9 mouse cellular contexts compared by ENCODE assay signal in the genomic region with DNA sequence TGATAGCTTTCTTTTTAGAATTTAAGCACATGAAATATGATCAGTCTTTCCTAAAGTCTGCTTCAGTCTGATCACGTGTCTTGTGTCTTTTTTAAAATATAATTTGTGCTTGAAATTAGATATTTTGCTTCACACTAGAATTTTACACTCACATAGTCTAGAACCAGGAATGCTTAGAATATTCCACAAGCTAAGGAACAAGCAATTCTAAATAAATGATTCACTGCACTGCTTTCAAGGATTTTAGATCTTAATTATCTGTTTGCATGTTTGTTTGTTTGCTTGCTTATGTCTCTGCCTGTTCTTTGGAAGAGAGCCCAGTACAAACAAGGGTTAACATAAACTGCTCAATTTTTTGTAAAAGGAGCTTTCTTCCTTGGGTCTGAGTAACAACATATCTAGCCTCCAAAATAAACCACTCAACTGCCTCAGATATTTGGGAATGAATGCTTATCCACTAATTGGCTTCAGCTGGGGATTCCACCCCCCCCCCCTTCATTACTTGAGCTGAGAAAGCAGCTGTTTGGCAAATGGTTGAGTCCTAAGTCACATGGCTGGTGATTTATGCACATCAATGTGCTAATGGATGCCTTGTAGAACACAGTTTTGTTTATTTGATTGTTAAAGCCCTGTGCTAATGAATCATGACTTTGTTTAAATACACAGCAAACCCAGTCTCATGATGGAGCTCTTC.
DNase-seq lines count a peak whose midpoint lies in the region; ATAC-seq lines count a peak whose summit lies in the region.
"Had no signal": no experiment of that assay in that cellular context is flagged by ENCODE, and none has a peak within 500 bp of the region (broad histone marks: within the 10 kb centered on the region; RNA-seq: fewer than 3 reads in every experiment).

No protein-coding gene starts in this region.

- no peak overlapping the region for H3K9ac ChIP-seq in kidney, embryonic 16.5 days (replicated peaks; ENCODE audit: low read length)
- H3K9ac ChIP-seq in forebrain, embryonic 15.5 days (replicated peaks), result no peak overlapping the region
- no peak overlapping the region for H3K9ac ChIP-seq in neural tube, embryonic 14.5 days (replicated peaks; ENCODE audit: low read depth, low read length)

- whole genome bisulfite sequencing in kidney, embryonic 16.5 days, result 50% methylated on average over 1 of the region's 1 CpGs
- 44% methylated on average over 1 of the region's 1 CpGs for WGBS in forebrain, embryonic 15.5 days
- WGBS in neural tube, embryonic 14.5 days, result 84% methylated on average over 1 of the region's 1 CpGs

- ATAC-seq in kidney, embryonic 16.5 days (ENCODE audit: low FRiP score, low TSS enrichment), result no peak
- ATAC-seq in forebrain, embryonic 15.5 days (replicated peaks), result peak; percentile 95
- peak; percentile 88 for ATAC-seq in neural tube, embryonic 14.5 days (ENCODE audit: low read depth)
- ATAC-seq: inflammation-experienced regulatory T-cells, adult 6 months had no signal

- H3K4me1 ChIP-seq in kidney, embryonic 16.5 days (ENCODE audit: insufficient read depth, low read length), result no peaks in the 10 kb centered on the region
- peaks cover 16% of the 10 kb centered on the region for H3K4me1 ChIP-seq in forebrain, embryonic 15.5 days
- 0 out of 2 replicates have a peak, but pooled peaks cover 4% of the 10 kb centered on the region for H3K4me1 ChIP-seq in neural tube, embryonic 14.5 days (ENCODE audit: control insufficient read depth, insufficient read depth, low read length)

- H3K9me3 ChIP-seq in kidney, embryonic 16.5 days (ENCODE audit: low read length), result no peaks in the 10 kb centered on the region
- H3K9me3 ChIP-seq in forebrain, embryonic 15.5 days, result no peaks in the 10 kb centered on the region
- no peaks in the 10 kb centered on the region for H3K9me3 ChIP-seq in neural tube, embryonic 14.5 days (ENCODE audit: control insufficient read depth, low read length)

- H3K27ac ChIP-seq in kidney, embryonic 16.5 days (ENCODE audit: low read length), result no peak overlapping the region
- peak overlapping the region; percentile 39 for H3K27ac ChIP-seq in forebrain, embryonic 15.5 days (replicated peaks)
- H3K27ac ChIP-seq in neural tube, embryonic 14.5 days (ENCODE audit: low read depth, low read length), result no peak overlapping the region

- no peaks in the 10 kb centered on the region for H3K36me3 ChIP-seq in kidney, embryonic 16.5 days (ENCODE audit: insufficient read depth, low read length)
- no peaks in the 10 kb centered on the region for H3K36me3 ChIP-seq in forebrain, embryonic 15.5 days
- no peaks in the 10 kb centered on the region for H3K36me3 ChIP-seq in neural tube, embryonic 14.5 days (ENCODE audit: control insufficient read depth, insufficient read depth, low read length)

- no peaks in the 10 kb centered on the region for H3K27me3 ChIP-seq in kidney, embryonic 16.5 days (ENCODE audit: insufficient read depth, low read length)
- no peaks in the 10 kb centered on the region for H3K27me3 ChIP-seq in forebrain, embryonic 15.5 days
- no peaks in the 10 kb centered on the region for H3K27me3 ChIP-seq in neural tube, embryonic 14.5 days (ENCODE audit: control insufficient read depth, insufficient read depth, low read length)

- H3K4me2 ChIP-seq in kidney, embryonic 16.5 days (replicated peaks; ENCODE audit: low read depth, low read length), result no peak overlapping the region
- H3K4me2 ChIP-seq in forebrain, embryonic 15.5 days (replicated peaks), result no peak overlapping the region
- no peak overlapping the region for H3K4me2 ChIP-seq in neural tube, embryonic 14.5 days (ENCODE audit: low read depth, low read length)

- peak; percentile 50 for DNase-seq in kidney, postnatal 14 days
- DNase-seq in embryo, embryonic 10.5 days (ENCODE audit: low spot score), result peak; percentile 55
- no peak for DNase-seq in T-cell, adult 2 months (ENCODE audit: low spot score)
- DNase-seq in gastrocnemius, adult 8-10 months (ENCODE audit: low spot score in 2 of 2), result no peak
- no peak for DNase-seq in spleen, postnatal 4 days (ENCODE audit: low spot score in 2 of 2)

- H3K4me3 ChIP-seq in kidney, embryonic 16.5 days (ENCODE audit: low read length), result no peak overlapping the region
- H3K4me3 ChIP-seq in forebrain, embryonic 15.5 days, result no peak overlapping the region
- no peak overlapping the region for H3K4me3 ChIP-seq in neural tube, embryonic 14.5 days (ENCODE audit: low read depth, low read length)

Comparison
In these comparisons a context has a peak if more than half of its experiments do, and no peak if none do; other contexts are left out.
1. DNase-seq: peak in kidney, postnatal 14 days (single experiment) and embryo, embryonic 10.5 days (single experiment); none in T-cell, adult 2 months (single experiment), gastrocnemius, adult 8-10 months (0 of 2) and spleen, postnatal 4 days (0 of 2).